Mouse (Mus musculus) stomach, embryonic 14.5 days (tissue): ENCODE measurements around the gene Pom121l2. TPM values are rescaled to one million over a fixed set of nuclear protein-coding genes. Genes with fewer than 3 reads are reported as not detected.

Experiments used
- ATAC-seq: fragments of 200-750 bp; cut with Nextera tagmentation; 2 replicates; pipeline ENCODE4 v1.8.0; 2017; ENCODE audit warnings: low read depth, moderate TSS enrichment; ENCODE audit not compliant: insufficient number of reproducible peaks, insufficient read depth, low FRiP score
- H3K27ac ChIP-seq: fragments of 300-500 bp; sonication (generic); 2 replicates; pipeline ENCODE4 v1.5.1; 2014; ENCODE audit warnings: mild to moderate bottlenecking, low read length, moderate library complexity, mixed read lengths
- H3K27me3 ChIP-seq: fragments of 300-500 bp; sonication (generic); 2 replicates; pipeline ENCODE4 v1.6.1; 2014; ENCODE audit warnings: low read length, control low read depth, mixed read lengths; ENCODE audit not compliant: control insufficient read depth, insufficient read depth
- H3K36me3 ChIP-seq: fragments of 300-500 bp; sonication (generic); 2 replicates; pipeline ENCODE4 v1.6.1; 2014; ENCODE audit warnings: mild to moderate bottlenecking, control low read depth, low read length, moderate library complexity, mixed read lengths; ENCODE audit not compliant: control insufficient read depth, insufficient read depth
- H3K4me1 ChIP-seq: fragments of 300-500 bp; sonication (generic); 2 replicates; pipeline ENCODE4 v1.6.1; 2014; ENCODE audit warnings: low read length, control low read depth, mixed read lengths; ENCODE audit not compliant: control insufficient read depth, insufficient read depth
- H3K4me2 ChIP-seq: fragments of 300-500 bp; sonication (generic); replicated peaks from 2 replicates; pipeline ENCODE4 v1.6.1; 2014; ENCODE audit warnings: low read depth, low read length, control low read depth
- H3K4me3 ChIP-seq: fragments of 300-500 bp; sonication (generic); 2 replicates; pipeline ENCODE4 v1.5.1; 2014; ENCODE audit warnings: low read depth, low read length, control low read depth
- H3K9ac ChIP-seq: fragments of 300-500 bp; sonication (generic); replicated peaks from 2 replicates; pipeline ENCODE4 v1.6.1; 2014; ENCODE audit warnings: low read depth, mild to moderate bottlenecking, control low read depth, low read length, moderate library complexity, mixed read lengths
- H3K9me3 ChIP-seq: fragments of 300-500 bp; sonication (generic); 2 replicates; pipeline ENCODE4 v1.6.1; 2016; ENCODE audit warnings: low read depth, low read length, control low read depth; ENCODE audit not compliant: control insufficient read depth
- WGBS: fragments of 180-500 bp; shearing (Covaris S2); extraction: QIAGEN DNeasy Blood & Tissue Kit; methylation state at CpG from one replicate; pipeline ENCODE4 v1.1.7; 2014; 5-methylcytosine and 5-hydroxymethylcytosine counted together
- polyA plus RNA-seq: library from polyadenylated mRNA; unstranded; fragments of >200 nt; fragmentation: Nextera tagmentation; extraction: Ambion mirVana; gene quantifications from 2 replicates; pipeline ENCODE4 v1.2.1, GENCODE M21; 2014

The Pom121l2 gene
- polyA plus RNA-seq, 1 experiment from 2014 or later = not detected

DNA sequence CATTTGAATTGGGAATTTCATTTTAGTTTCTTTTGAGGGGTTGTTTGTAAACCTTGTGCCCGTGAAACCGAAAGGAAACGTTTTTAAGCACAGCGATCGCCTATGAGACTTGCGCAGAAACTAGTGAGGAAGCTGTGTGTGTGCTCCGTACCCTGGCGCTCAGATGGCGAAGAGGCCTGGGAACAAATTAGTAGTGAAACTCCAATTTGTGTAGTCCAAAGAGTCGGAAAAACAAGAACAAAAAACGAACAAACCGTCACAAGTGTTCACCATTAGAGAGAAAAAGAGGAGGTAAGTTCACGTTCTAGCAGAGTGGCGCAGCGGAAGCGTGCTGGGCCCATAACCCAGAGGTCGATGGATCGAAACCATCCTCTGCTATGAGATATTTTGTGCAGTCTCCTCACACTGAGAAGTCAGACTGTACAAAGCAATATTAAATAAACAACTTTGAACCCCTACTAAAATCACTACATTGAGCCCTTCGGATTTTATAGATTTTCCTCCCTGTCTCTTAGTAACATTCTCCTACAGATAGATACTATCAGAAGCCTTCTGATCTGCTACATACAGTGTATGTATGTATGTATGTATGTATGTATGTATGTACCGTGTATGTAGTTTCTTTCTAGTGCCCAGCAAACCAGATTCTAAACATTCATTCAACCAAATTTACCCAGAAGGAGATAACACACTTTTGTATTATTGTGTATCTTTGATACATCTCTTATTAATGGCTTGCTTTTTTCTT, 6.1 kb upstream of the Pom121l2 start:
- Histone ChIP-seq H3K4me1 (no peaks in the 10 kb centered on the region), H3K36me3 (no peaks in the 10 kb centered on the region), H3K27me3 (no peaks in the 10 kb centered on the region), H3K9ac (peak overlapping the region; percentile 79), H3K4me3 (peak overlapping the region; percentile 56), H3K4me2 (peak overlapping the region; percentile 26; the same call in 1 of the 2 replicates), H3K27ac (peak overlapping the region; percentile 95), H3K9me3 (no peaks in the 10 kb centered on the region)
- peak; percentile 96 for ATAC-seq
- WGBS = 4% methylated on average over 20 of the region's 20 CpGs

GRCm38 (mm10) chr13:21981803-21982193, 804 bp downstream of the Pom121l2 start:
- no peak overlapping the region for H3K27ac ChIP-seq
- ATAC-seq = peak; percentile 46; the same call in 1 of the 2 replicates
- H3K4me3 ChIP-seq = peak overlapping the region; percentile 55
- H3K9ac ChIP-seq = peak overlapping the region; percentile 61; the same call in 1 of the 2 replicates
- H3K9me3 ChIP-seq = no peaks in the 10 kb centered on the region
- H3K36me3 ChIP-seq = no peaks in the 10 kb centered on the region
- 10% methylated on average over 17 of the region's 17 CpGs for WGBS
- peak overlapping the region; percentile 96 for H3K4me2 ChIP-seq
- peaks cover 6% of the 10 kb centered on the region; the same call in 1 of the 2 replicates for H3K4me1 ChIP-seq
- H3K27me3 ChIP-seq = peaks cover 9% of the 10 kb centered on the region

DNA sequence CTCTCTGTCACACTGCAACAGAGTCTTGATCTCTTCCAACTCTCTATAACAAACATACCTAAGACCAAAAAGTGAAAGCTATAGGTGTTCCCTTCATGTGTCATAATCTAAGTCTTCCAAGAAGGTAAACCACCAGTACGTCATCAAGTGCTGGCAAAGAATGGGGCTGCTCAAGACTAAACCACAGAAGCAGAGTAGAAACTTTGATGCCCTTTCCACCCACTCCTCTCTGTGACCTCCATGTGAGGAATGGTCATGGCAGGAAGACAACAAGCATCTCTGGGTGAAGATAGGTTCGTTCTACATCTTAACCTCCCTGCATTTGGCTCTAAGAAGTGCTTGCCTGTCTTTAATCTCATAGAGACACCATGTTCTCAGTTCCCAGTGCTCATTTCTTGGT, 3.5 kb downstream of the Pom121l2 start:
- H3K27me3 ChIP-seq = peaks cover 9% of the 10 kb centered on the region
- no peak overlapping the region for H3K4me2 ChIP-seq
- no peak overlapping the region for H3K4me3 ChIP-seq
- 81% methylated on average over 2 of the region's 2 CpGs for WGBS
- H3K4me1 ChIP-seq = peaks cover 6% of the 10 kb centered on the region; the same call in 1 of the 2 replicates
- no peak for ATAC-seq
- no peak overlapping the region for H3K9ac ChIP-seq
- no peaks in the 10 kb centered on the region for H3K9me3 ChIP-seq
- no peaks in the 10 kb centered on the region for H3K36me3 ChIP-seq
- H3K27ac ChIP-seq = no peak overlapping the region

GRCm38 (mm10) chr13:21992550-21992949, 11.6 kb downstream of the Pom121l2 start:
- Histone ChIP-seq H3K4me1 (0 out of 2 replicates have a peak, but pooled peaks cover 3% of the 10 kb centered on the region), H3K27me3 (peaks cover 13% of the 10 kb centered on the region; the same call in 1 of the 2 replicates), H3K27ac (no peak overlapping the region), H3K4me3 (no peak overlapping the region), H3K4me2 (no peak overlapping the region), H3K36me3 (no peaks in the 10 kb centered on the region), H3K9ac (no peak overlapping the region), H3K9me3 (no peaks in the 10 kb centered on the region)
- ATAC-seq = no peak
- WGBS = 80% methylated on average over 5 of the region's 5 CpGs

GRCm38 (mm10) chr13:21993957-21994738, 13.2 kb downstream of the Pom121l2 start:
- H3K9me3 ChIP-seq = no peaks in the 10 kb centered on the region
- H3K4me3 ChIP-seq = no peak overlapping the region
- no peak overlapping the region for H3K9ac ChIP-seq
- 3% methylated on average over 22 of the region's 22 CpGs for WGBS
- no peak overlapping the region for H3K4me2 ChIP-seq
- H3K36me3 ChIP-seq = no peaks in the 10 kb centered on the region
- H3K27ac ChIP-seq = no peak overlapping the region
- no peak for ATAC-seq
- peaks cover 28% of the 10 kb centered on the region for H3K27me3 ChIP-seq
- H3K4me1 ChIP-seq = 0 out of 2 replicates have a peak, but pooled peaks cover 3% of the 10 kb centered on the region

GRCm38 (mm10) chr13:21994896-21995295, 13.9 kb downstream of the Pom121l2 start:
- Histone ChIP-seq H3K36me3 (no peaks in the 10 kb centered on the region), H3K9ac (no peak overlapping the region), H3K4me3 (peak overlapping the region; percentile 33), H3K27me3 (peaks cover 35% of the 10 kb centered on the region), H3K4me1 (0 out of 2 replicates have a peak, but pooled peaks cover 3% of the 10 kb centered on the region), H3K27ac (no peak overlapping the region), H3K9me3 (no peaks in the 10 kb centered on the region), H3K4me2 (peak overlapping the region; percentile 52)
- no peak for ATAC-seq
- 4% methylated on average over 8 of the region's 8 CpGs for WGBS

- Histone ChIP-seq H3K36me3 (no peaks in the 10 kb centered on the region), H3K27me3 (peaks cover 40% of the 10 kb centered on the region), H3K9me3 (no peaks in the 10 kb centered on the region), H3K4me2 (peak overlapping the region; percentile 52), H3K9ac (no peak overlapping the region), H3K27ac (no peak overlapping the region), H3K4me3 (peak overlapping the region; percentile 33), H3K4me1 (0 out of 2 replicates have a peak, but pooled peaks cover 3% of the 10 kb centered on the region)
- WGBS = 1% methylated on average over 21 of the region's 21 CpGs
- no peak for ATAC-seq
Measured at GRCm38 (mm10) chr13:21995331-21995914, 14.4 kb downstream of the Pom121l2 start.
